Mouse (Mus musculus): ENCODE measurements around the gene Taar8c. TPM values are rescaled to one million over a fixed set of nuclear protein-coding genes. Genes with fewer than 3 reads are reported as not detected.
"Not testable (repeated sequence)": the region's sequence is repeated elsewhere in the genome, so short reads cannot be mapped to it uniquely, and the experiment has no call there.

The Taar8c gene
- not detected in 2 replicates for polyA plus RNA-seq (2014; fragmentation: Nextera tagmentation; extraction: Ambion mirVana)

- H3K9me3 ChIP-seq (ENCODE audit: control insufficient read depth, low read length); H3K4me2 ChIP-seq; H3K36me3 ChIP-seq (ENCODE audit: control insufficient read depth, insufficient read depth, low read length); H3K27ac ChIP-seq (ENCODE audit: low read depth, low read length); H3K27me3 ChIP-seq (replicated peaks; ENCODE audit: control insufficient read depth, insufficient read depth, low read length); H3K4me3 ChIP-seq (ENCODE audit: low read depth, low read length); H3K9ac ChIP-seq (ENCODE audit: low read depth, low read length); H3K4me1 ChIP-seq (replicated peaks; ENCODE audit: control insufficient read depth, insufficient read depth, low read length); ATAC-seq (replicated peaks; ENCODE audit: low FRiP score); DNase-seq (ENCODE audit: low spot score): not testable (repeated sequence)
- 67% methylated on average over 1 of the region's 3 CpGs for WGBS
Measured at GRCm38 (mm10) chr10:24101812-24102211, at the start of gene Taar8c. TSS of gene Taar8c (minus strand) at chr10:24101912.

DNA sequence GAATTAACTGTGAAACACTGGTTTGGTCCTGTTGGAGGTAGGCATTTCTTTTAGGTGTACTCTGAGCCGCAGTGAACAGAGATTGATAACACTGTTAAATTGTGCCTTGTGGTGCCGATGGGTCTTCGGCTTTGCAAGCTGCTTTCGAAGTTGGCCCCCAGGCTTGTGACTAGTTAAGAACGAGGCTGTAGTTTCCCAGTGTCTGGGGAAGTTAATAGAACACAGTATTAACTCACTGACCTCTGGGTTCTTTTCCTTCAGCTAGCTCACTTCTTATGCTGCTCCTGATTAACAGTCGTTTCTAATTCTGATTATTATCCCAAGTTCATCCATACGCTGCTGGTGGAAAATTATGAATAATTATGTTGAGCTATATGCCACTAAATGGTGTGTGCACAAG lies 48.4 kb upstream of the Taar8c start:
- no peak for DNase-seq (ENCODE audit: low spot score)
- 43% methylated on average over 7 of the region's 7 CpGs for WGBS
- Histone ChIP-seq H3K27ac (ENCODE audit: low read depth, low read length) (no peak overlapping the region), H3K4me2 (peak overlapping the region; percentile 69), H3K36me3 (ENCODE audit: control insufficient read depth, insufficient read depth, low read length) (0 out of 2 replicates have a peak, but pooled peaks cover under 1% of the 10 kb centered on the region), H3K9me3 (ENCODE audit: control insufficient read depth, low read length) (no peaks in the 10 kb centered on the region), H3K4me1 (replicated peaks; ENCODE audit: control insufficient read depth, insufficient read depth, low read length) (no peaks in the 10 kb centered on the region; the same call in 1 of the 2 replicates), H3K9ac (ENCODE audit: low read depth, low read length) (0 out of 2 replicates have a peak overlapping the region, but pooled peaks have one; percentile 40), H3K4me3 (ENCODE audit: low read depth, low read length) (peak overlapping the region; percentile 82), H3K27me3 (replicated peaks; ENCODE audit: control insufficient read depth, insufficient read depth, low read length) (no peaks in the 10 kb centered on the region)
- ATAC-seq (replicated peaks; ENCODE audit: low FRiP score): no peak

DNA sequence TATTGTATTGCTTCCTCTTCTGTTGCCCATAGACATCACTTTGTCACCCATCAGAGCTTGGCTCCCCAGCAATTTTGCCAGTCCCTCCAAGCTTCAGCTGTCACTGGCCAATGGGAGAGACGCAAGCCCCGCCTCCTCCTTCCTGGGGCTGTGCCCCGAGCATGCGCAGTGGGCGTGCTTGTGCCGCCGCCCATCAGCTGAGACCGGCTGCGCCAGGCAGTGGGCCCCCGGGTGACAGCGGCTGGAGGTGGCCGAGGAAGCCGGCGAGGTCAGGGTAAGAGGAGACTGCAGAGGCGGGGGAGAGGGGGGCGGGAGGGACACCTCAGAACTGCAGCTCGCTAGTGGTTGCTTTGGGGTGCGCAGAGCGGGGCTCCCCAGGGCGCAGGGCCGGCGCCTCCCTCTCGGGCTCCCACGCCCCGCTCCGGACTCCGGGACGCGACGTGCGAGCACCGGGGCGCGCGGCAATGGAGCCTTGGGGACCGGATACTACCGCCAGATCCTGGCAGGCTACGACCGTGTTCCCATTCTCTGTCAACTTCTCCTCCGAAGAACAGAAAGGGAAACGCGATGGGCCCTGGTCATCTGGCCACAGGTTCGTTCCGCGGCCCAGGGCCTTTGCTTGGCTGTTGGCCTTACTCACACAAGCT lies 47.5 kb upstream of the Taar8c start, which contains the start of gene Stx7:
Gene Stx7 (plus strand): TSS at position 168 of the 647 bp plus-strand sequence.
- peak within 1 kb of the TSS; percentile 52; the same call in 1 of the 2 replicates for H3K27ac ChIP-seq (ENCODE audit: low read depth, low read length)
- peak within 1 kb of the TSS; percentile 69 for H3K4me2 ChIP-seq
- H3K36me3 ChIP-seq (ENCODE audit: control insufficient read depth, insufficient read depth, low read length): no peaks in the 10 kb centered on the region
- DNase-seq (ENCODE audit: low spot score) (peak; percentile 84), ATAC-seq (replicated peaks; ENCODE audit: low FRiP score) (peak; percentile 98)
- no peaks in the 10 kb centered on the region for H3K9me3 ChIP-seq (ENCODE audit: control insufficient read depth, low read length)
- no peaks in the 10 kb centered on the region; the same call in 1 of the 2 replicates for H3K4me1 ChIP-seq (replicated peaks; ENCODE audit: control insufficient read depth, insufficient read depth, low read length)
- H3K27me3 ChIP-seq (replicated peaks; ENCODE audit: control insufficient read depth, insufficient read depth, low read length): no peaks in the 10 kb centered on the region
- peak within 1 kb of the TSS; percentile 82 for H3K4me3 ChIP-seq (ENCODE audit: low read depth, low read length)
- H3K9ac ChIP-seq (ENCODE audit: low read depth, low read length): peak within 1 kb of the TSS; percentile 82
- under 1% methylated on average over 43 of the region's 45 CpGs for WGBS

DNA sequence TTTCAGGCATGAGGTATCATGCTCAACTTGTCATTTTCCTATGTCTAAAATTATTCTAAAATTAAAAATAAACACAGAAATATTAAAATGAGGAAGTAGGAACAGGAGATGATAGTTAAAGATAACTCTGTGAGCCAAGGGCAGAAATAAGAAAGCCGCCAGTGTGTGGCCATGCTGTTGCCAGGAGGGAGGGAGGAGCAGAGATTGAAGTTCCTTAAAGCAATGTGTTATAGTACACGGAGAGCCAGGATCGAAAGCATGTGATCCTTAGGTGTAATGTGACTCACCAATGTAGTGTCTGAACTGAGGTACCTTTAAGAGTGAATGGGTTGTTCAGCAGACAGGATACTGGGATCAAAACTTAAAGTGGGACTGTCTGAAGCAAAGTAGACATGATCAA lies 41.0 kb upstream of the Taar8c start:
- H3K9ac ChIP-seq (ENCODE audit: low read depth, low read length): no peak overlapping the region
- DNase-seq (ENCODE audit: low spot score) (no peak), ATAC-seq (replicated peaks; ENCODE audit: low FRiP score) (no peak)
- no peaks in the 10 kb centered on the region for H3K36me3 ChIP-seq (ENCODE audit: control insufficient read depth, insufficient read depth, low read length)
- no peak overlapping the region for H3K4me3 ChIP-seq (ENCODE audit: low read depth, low read length)
- H3K9me3 ChIP-seq (ENCODE audit: control insufficient read depth, low read length): no peaks in the 10 kb centered on the region
- no peak overlapping the region for H3K27ac ChIP-seq (ENCODE audit: low read depth, low read length)
- 73% methylated on average over 3 of the region's 3 CpGs for WGBS
- no peaks in the 10 kb centered on the region for H3K4me1 ChIP-seq (replicated peaks; ENCODE audit: control insufficient read depth, insufficient read depth, low read length)
- H3K4me2 ChIP-seq: no peak overlapping the region
- H3K27me3 ChIP-seq (replicated peaks; ENCODE audit: control insufficient read depth, insufficient read depth, low read length): no peaks in the 10 kb centered on the region

DNA sequence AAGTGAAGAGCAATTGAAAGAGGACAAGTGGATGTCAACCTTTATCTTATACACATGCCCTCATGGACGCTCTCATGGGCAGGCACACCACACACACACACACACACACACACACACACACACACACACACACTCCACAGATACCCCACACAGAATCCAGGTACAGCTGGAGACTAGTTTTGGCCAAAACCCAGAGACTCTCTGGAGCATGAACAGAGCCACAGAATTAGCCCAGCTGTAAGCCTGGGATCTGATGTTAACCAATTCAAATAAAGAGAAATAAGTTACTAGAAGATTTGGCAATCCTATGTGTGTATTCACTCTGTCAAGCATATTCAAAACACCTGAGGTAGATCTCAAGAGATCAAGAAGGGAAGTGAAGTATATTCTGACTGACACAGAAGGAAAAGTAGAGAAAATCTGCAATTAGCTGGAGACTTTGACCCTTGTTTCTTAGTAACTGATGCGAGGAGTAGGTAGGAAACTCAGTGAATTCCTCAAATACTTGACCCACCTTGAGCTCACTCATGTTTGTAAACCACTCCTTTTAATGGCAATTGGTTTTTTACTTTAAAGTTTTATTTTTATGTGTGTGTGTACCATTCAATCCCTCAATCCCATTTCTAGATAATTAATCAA lies 37.0 kb upstream of the Taar8c start:
- H3K4me2 ChIP-seq: no peak overlapping the region
- 76% methylated on average over 2 of the region's 2 CpGs for WGBS
- no peaks in the 10 kb centered on the region for H3K27me3 ChIP-seq (replicated peaks; ENCODE audit: control insufficient read depth, insufficient read depth, low read length)
- no peaks in the 10 kb centered on the region for H3K36me3 ChIP-seq (ENCODE audit: control insufficient read depth, insufficient read depth, low read length)
- no peak overlapping the region for H3K27ac ChIP-seq (ENCODE audit: low read depth, low read length)
- no peaks in the 10 kb centered on the region for H3K9me3 ChIP-seq (ENCODE audit: control insufficient read depth, low read length)
- ATAC-seq (replicated peaks; ENCODE audit: low FRiP score) (no peak), DNase-seq (ENCODE audit: low spot score) (no peak)
- H3K9ac ChIP-seq (ENCODE audit: low read depth, low read length): no peak overlapping the region
- no peak overlapping the region for H3K4me3 ChIP-seq (ENCODE audit: low read depth, low read length)
- peaks cover 11% of the 10 kb centered on the region for H3K4me1 ChIP-seq (replicated peaks; ENCODE audit: control insufficient read depth, insufficient read depth, low read length)

GRCm38 (mm10) chr10:24134071-24134645 lies 32.4 kb upstream of the Taar8c start:
- Histone ChIP-seq H3K4me2 (no peak overlapping the region), H3K4me1 (replicated peaks; ENCODE audit: control insufficient read depth, insufficient read depth, low read length) (peaks cover 16% of the 10 kb centered on the region), H3K9ac (ENCODE audit: low read depth, low read length) (no peak overlapping the region), H3K27ac (ENCODE audit: low read depth, low read length) (no peak overlapping the region), H3K36me3 (ENCODE audit: control insufficient read depth, insufficient read depth, low read length) (no peaks in the 10 kb centered on the region), H3K4me3 (ENCODE audit: low read depth, low read length) (no peak overlapping the region), H3K27me3 (replicated peaks; ENCODE audit: control insufficient read depth, insufficient read depth, low read length) (no peaks in the 10 kb centered on the region), H3K9me3 (ENCODE audit: control insufficient read depth, low read length) (no peaks in the 10 kb centered on the region)
- ATAC-seq (replicated peaks; ENCODE audit: low FRiP score): peak; percentile 52; the same call in 1 of the 2 replicates
- WGBS: 43% methylated on average over 7 of the region's 7 CpGs
- no peak for DNase-seq (ENCODE audit: low spot score)

GRCm38 (mm10) chr10:24133132-24133531 lies 31.4 kb upstream of the Taar8c start:
- Histone ChIP-seq H3K9me3 (ENCODE audit: control insufficient read depth, low read length) (no peaks in the 10 kb centered on the region), H3K27ac (ENCODE audit: low read depth, low read length) (no peak overlapping the region), H3K4me1 (replicated peaks; ENCODE audit: control insufficient read depth, insufficient read depth, low read length) (peaks cover 16% of the 10 kb centered on the region), H3K9ac (ENCODE audit: low read depth, low read length) (no peak overlapping the region), H3K4me3 (ENCODE audit: low read depth, low read length) (no peak overlapping the region), H3K27me3 (replicated peaks; ENCODE audit: control insufficient read depth, insufficient read depth, low read length) (no peaks in the 10 kb centered on the region), H3K36me3 (ENCODE audit: control insufficient read depth, insufficient read depth, low read length) (no peaks in the 10 kb centered on the region), H3K4me2 (no peak overlapping the region)
- WGBS: 22% methylated on average over 2 of the region's 2 CpGs
- ATAC-seq (replicated peaks; ENCODE audit: low FRiP score): no peak
- no peak for DNase-seq (ENCODE audit: low spot score)

DNA sequence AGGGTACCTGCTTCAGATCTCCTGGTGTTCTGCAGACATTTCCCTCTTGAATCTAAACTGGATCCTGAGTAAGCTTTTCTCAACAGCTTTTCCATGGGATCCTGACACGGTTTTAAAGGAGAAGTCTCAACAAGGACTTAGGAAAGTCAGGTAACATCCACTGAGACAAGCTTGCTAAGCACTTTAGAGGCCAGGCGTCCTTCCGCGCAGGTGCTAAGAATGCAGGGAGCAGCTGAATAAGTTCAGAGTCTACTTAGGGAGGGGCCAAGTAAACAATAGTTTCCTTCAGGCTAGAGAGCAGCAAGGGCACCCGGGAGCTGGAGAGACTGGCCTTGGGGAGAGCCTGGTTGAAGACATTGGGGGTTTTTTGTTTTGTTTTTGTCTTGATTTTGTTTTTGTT lies 30.6 kb upstream of the Taar8c start:
- 37% methylated on average over 5 of the region's 5 CpGs for WGBS
- ATAC-seq (replicated peaks; ENCODE audit: low FRiP score): no peak
- peaks cover 16% of the 10 kb centered on the region for H3K4me1 ChIP-seq (replicated peaks; ENCODE audit: control insufficient read depth, insufficient read depth, low read length)
- no peaks in the 10 kb centered on the region for H3K9me3 ChIP-seq (ENCODE audit: control insufficient read depth, low read length)
- no peak overlapping the region for H3K4me3 ChIP-seq (ENCODE audit: low read depth, low read length)
- peak overlapping the region; percentile 58; the same call in 1 of the 2 replicates for H3K4me2 ChIP-seq
- no peak overlapping the region for H3K27ac ChIP-seq (ENCODE audit: low read depth, low read length)
- no peak for DNase-seq (ENCODE audit: low spot score)
- H3K9ac ChIP-seq (ENCODE audit: low read depth, low read length): peak overlapping the region; percentile 11; the same call in 1 of the 2 replicates
- no peaks in the 10 kb centered on the region for H3K36me3 ChIP-seq (ENCODE audit: control insufficient read depth, insufficient read depth, low read length)
- H3K27me3 ChIP-seq (replicated peaks; ENCODE audit: control insufficient read depth, insufficient read depth, low read length): no peaks in the 10 kb centered on the region

Data from liver, embryonic 11.5 days (tissue).